Mouse (Mus musculus): ENCODE results near the gene BC107364.

- TF ChIP-seq CTCF (conservative IDR thresholded peaks at IDR 0.05; ENCODE audit: low read length) (no peak), POU5F1 (IDR thresholded peaks at IDR 0.05; ENCODE audit: borderline replicate concordance, low read length) (no peak)
These were observed 47.6 kb upstream of the BC107364 start for GRCm38 (mm10) chr3:96499481-96500288.

Data from E14TG2a.4 (cell line).